Mouse (Mus musculus) midbrain, embryonic 14.5 days (tissue): ENCODE data around the gene Brd7. TPM values are rescaled to one million over a fixed set of nuclear protein-coding genes. Genes with fewer than 3 reads are reported as not detected.

ENCODE experiments used
- ATAC-seq: fragments of 200-750 bp; cut with Nextera tagmentation; 2 replicates; pipeline ENCODE4 v1.8.0; 2017; ENCODE audit warnings: moderate number of reproducible peaks, moderate library complexity; ENCODE audit not compliant: low FRiP score, low TSS enrichment
- DNase-seq: peaks from one replicate; pipeline ENCODE4 v3.0.0-alpha.2; 2015
- H3K27ac ChIP-seq: fragments of 300-500 bp; sonication (generic); replicated peaks from 2 replicates; pipeline ENCODE4 v1.5.1; 2014; ENCODE audit warnings: mild to moderate bottlenecking, low read depth, low read length, moderate library complexity
- H3K27me3 ChIP-seq: fragments of 300-500 bp; sonication (generic); 2 replicates; pipeline ENCODE4 v1.6.1; 2014; ENCODE audit warnings: low read length, control low read depth, mixed read lengths; ENCODE audit not compliant: control insufficient read depth, insufficient read depth
- H3K36me3 ChIP-seq: fragments of 300-500 bp; sonication (generic); 2 replicates; pipeline ENCODE4 v1.6.1; 2014; ENCODE audit warnings: low read length, control low read depth; ENCODE audit not compliant: control insufficient read depth, insufficient read depth
- H3K4me1 ChIP-seq: fragments of 300-500 bp; sonication (generic); 2 replicates; pipeline ENCODE4 v1.6.1; 2014; ENCODE audit warnings: mild to moderate bottlenecking, antibody characterized with exemption, low read length, control low read depth; ENCODE audit not compliant: control insufficient read depth, insufficient read depth
- H3K4me2 ChIP-seq: fragments of 300-500 bp; sonication (generic); 2 replicates; pipeline ENCODE4 v1.6.1; 2014; ENCODE audit warnings: mild to moderate bottlenecking, low read length, moderate library complexity
- H3K4me3 ChIP-seq: fragments of 300-500 bp; sonication (generic); replicated peaks from 2 replicates; pipeline ENCODE4 v1.5.1; 2014; ENCODE audit warnings: low read depth, low read length
- H3K9ac ChIP-seq: fragments of 300-500 bp; sonication (generic); replicated peaks from 2 replicates; pipeline ENCODE4 v1.6.1; 2014; ENCODE audit warnings: mild to moderate bottlenecking, low read length, moderate library complexity
- H3K9me3 ChIP-seq: fragments of 300-500 bp; sonication (generic); 2 replicates; pipeline ENCODE4 v1.6.1; 2016; ENCODE audit warnings: low read length, control low read depth, mixed read lengths; ENCODE audit not compliant: control insufficient read depth
- WGBS: fragments of 180-500 bp; shearing (Covaris S2); extraction: QIAGEN DNeasy Blood & Tissue Kit; methylation state at CpG from one replicate; pipeline ENCODE4 v1.1.7; 2014; 5-methylcytosine and 5-hydroxymethylcytosine counted together
- polyA plus RNA-seq: library from polyadenylated mRNA; unstranded; fragments of >200 nt; fragmentation: Nextera tagmentation; extraction: Ambion mirVana; gene quantifications from 2 replicates; pipeline ENCODE4 v1.2.1, GENCODE M21; 2014

The Brd7 gene
- polyA plus RNA-seq, 1 experiment from 2014 or later = 82.5 TPM

DNA sequence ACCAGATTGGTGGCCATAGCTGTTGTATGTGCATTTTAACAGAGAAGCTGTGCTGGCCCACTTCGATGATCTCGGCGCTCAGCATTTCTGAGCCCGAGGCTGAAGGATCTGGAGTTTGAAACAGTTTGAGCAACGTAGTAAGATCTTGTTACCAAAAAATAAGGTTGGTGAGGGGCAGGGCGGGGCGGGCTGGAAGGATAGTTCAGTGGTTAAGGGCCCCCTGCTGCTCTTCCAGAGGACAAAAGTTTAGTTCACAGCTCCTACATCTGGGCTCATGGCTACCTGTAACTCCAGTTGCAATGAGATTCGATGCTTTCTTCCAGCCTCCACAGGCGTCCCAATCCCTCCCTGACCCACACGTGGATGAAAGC is 63.3 kb downstream of the Brd7 start:
- no peaks in the 10 kb centered on the region for H3K9me3 ChIP-seq
- no peak overlapping the region for H3K9ac ChIP-seq
- DNase-seq = no peak
- no peaks in the 10 kb centered on the region for H3K27me3 ChIP-seq
- no peaks in the 10 kb centered on the region for H3K36me3 ChIP-seq
- H3K4me3 ChIP-seq = no peak overlapping the region
- H3K4me1 ChIP-seq = peaks cover 5% of the 10 kb centered on the region; the same call in 1 of the 2 replicates
- H3K27ac ChIP-seq = no peak overlapping the region
- ATAC-seq = no peak
- WGBS = 89% methylated on average over 10 of the region's 10 CpGs
- H3K4me2 ChIP-seq = no peak overlapping the region

DNA sequence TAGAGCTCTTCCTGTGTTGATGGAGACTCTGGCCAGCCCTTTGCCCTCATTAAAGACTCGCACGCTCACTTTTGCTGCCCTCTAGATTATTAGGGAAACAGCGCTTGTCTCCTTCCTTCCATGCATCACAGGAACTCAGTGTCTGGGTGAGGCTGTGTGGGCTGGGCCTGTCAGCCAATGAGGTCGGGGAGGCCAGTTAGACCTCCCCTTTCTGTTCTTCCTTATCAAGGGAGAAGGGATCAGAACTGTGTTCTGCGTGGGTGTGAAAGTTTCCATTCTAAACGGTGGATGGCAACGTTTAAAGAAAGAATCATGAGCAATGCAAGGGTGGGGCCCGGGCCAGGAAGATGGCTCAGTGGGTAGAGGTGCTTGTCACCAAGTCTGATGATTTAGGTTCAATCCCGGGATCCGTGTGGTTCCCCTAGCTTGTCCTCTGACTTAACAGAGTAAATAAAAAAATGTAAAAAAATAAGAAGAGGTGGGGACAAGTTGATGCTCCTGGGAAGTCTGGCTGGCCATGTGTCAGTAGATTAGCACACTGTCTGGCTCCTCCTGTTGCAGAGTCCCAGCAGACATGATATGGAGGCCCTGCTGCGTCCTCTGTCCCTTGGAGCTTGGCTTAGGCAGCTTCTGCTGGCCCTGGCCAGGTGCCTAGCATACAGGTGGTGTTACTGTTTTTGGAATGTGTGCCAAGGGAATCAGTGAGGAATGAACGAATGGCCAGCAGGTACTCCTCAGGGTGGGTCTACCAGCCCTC is 63.8 kb downstream of the Brd7 start:
- Histone ChIP-seq H3K9ac (no peak overlapping the region), H3K27me3 (no peaks in the 10 kb centered on the region), H3K36me3 (no peaks in the 10 kb centered on the region), H3K4me3 (no peak overlapping the region), H3K4me1 (peaks cover 5% of the 10 kb centered on the region; the same call in 1 of the 2 replicates), H3K4me2 (no peak overlapping the region), H3K9me3 (no peaks in the 10 kb centered on the region), H3K27ac (no peak overlapping the region)
- ATAC-seq (no peak), DNase-seq (no peak)
- 73% methylated on average over 12 of the region's 12 CpGs for WGBS

DNA sequence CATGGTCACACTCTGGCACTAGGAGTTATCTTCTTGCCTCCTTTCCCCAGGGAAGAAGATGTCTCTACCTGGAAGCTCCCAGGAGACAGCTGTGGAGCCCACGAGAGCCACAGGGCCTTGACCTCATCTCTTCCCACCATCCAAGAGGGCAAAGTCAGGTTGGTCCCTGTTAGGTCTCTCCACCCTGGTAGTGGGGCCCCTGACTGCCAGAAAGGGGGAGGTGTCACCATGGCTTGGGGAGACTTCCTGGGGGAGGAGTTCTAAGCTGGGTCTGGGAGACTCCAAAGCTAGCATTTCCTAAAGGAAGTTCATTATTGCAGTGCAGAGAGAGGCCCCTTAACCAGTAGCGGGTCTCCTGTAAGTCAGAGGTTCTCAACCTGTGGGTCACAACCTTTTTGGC is 67.0 kb downstream of the Brd7 start:
- H3K4me1 ChIP-seq = no peaks in the 10 kb centered on the region
- H3K4me3 ChIP-seq = no peak overlapping the region
- ATAC-seq (no peak), DNase-seq (no peak)
- 93% methylated on average over 2 of the region's 2 CpGs for WGBS
- no peaks in the 10 kb centered on the region for H3K27me3 ChIP-seq
- no peak overlapping the region for H3K9ac ChIP-seq
- no peaks in the 10 kb centered on the region for H3K36me3 ChIP-seq
- no peaks in the 10 kb centered on the region for H3K9me3 ChIP-seq
- no peak overlapping the region for H3K4me2 ChIP-seq
- no peak overlapping the region for H3K27ac ChIP-seq

DNA sequence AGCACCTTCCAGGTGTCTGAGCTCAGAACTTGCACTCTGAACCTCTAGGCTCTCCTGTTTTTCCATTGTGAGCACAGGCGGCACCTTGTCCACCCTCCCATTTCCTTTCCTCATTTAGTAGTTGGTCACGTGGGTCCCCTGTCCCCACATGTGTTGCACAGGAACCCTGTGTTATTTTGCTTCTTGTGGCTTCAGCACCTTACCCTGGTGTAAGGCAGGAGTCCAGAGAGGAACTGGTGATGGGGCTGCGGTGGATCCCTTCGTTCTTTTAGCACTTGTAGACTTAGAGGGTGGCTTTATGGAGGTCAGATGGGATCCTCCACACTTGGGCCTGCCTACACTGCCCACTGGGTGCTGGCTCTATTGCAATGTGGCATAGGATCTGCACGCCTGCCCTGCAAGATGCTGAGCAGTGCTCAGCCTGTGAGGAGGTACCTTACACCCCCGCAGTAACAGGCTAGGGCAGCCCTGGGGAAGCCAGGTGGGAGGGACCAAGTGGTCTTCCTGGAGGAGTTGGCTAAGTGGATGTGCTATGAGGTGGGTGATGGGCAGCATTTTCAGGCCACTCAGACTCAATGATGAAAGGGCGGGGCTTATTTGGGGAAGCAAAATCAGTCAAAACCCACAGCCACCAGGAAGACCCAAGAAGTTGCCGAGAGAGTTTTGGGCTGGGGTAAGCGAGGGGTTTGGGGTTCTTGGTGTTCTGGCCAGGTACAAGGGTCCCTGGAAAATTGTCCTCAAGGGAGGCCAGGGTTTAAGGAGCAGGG is 68.2 kb downstream of the Brd7 start:
- DNase-seq = no peak
- WGBS = 92% methylated on average over 9 of the region's 9 CpGs
- H3K27me3 ChIP-seq = no peaks in the 10 kb centered on the region
- H3K4me3 ChIP-seq = no peak overlapping the region
- H3K36me3 ChIP-seq = no peaks in the 10 kb centered on the region
- no peaks in the 10 kb centered on the region for H3K4me1 ChIP-seq
- H3K4me2 ChIP-seq = no peak overlapping the region
- ATAC-seq = no peak
- H3K9ac ChIP-seq = no peak overlapping the region
- H3K9me3 ChIP-seq = no peaks in the 10 kb centered on the region
- H3K27ac ChIP-seq = no peak overlapping the region

DNA sequence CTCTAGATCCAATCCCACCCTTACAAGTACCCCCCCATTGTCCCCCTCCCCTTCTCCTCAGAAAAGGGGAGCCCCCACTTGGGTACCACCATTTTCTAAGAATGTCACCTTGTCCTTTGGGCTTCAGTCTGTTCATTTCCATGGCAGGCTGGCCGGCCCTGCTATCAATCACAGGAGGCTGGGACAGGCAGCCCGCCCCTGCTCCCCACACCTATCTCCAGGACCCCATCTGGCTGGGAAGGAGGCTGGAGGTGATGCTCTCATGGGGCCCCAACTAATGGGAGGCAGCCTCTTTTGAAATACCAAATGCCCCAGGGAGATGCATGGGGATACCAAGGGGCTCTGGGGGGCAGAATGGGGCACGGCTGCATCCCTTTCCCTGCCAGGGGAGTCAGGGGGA is 69.1 kb downstream of the Brd7 start:
- H3K27ac ChIP-seq = no peak overlapping the region
- H3K4me1 ChIP-seq = no peaks in the 10 kb centered on the region
- H3K9ac ChIP-seq = no peak overlapping the region
- ATAC-seq (no peak), DNase-seq (no peak)
- H3K27me3 ChIP-seq = no peaks in the 10 kb centered on the region
- no peak overlapping the region for H3K4me3 ChIP-seq
- H3K36me3 ChIP-seq = no peaks in the 10 kb centered on the region
- H3K9me3 ChIP-seq = no peaks in the 10 kb centered on the region
- WGBS = 86% methylated on average over 3 of the region's 3 CpGs
- no peak overlapping the region for H3K4me2 ChIP-seq

DNA sequence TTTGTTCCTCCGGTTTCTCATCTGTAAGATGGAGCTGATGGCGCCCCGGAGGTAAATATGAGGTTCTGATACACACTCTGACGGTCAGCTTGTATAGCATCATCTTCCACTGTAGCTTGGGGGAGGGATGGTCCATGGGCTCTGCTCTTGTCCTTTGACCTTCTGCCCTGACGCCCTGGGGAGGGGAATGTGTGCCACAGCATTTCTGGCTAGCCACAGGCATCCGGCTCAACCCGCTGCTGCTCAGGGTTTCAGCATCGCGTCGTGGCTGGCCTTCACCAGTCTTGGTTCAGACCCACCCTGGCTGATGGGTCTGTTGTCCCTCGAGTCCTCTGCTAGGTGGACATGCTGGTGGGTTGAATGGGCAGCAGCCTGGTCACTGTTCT is 70.7 kb downstream of the Brd7 start:
- no peaks in the 10 kb centered on the region for H3K9me3 ChIP-seq
- no peaks in the 10 kb centered on the region for H3K4me1 ChIP-seq
- H3K36me3 ChIP-seq = no peaks in the 10 kb centered on the region
- ATAC-seq (no peak), DNase-seq (no peak)
- H3K27me3 ChIP-seq = no peaks in the 10 kb centered on the region
- H3K9ac ChIP-seq = no peak overlapping the region
- H3K4me3 ChIP-seq = no peak overlapping the region
- 92% methylated on average over 11 of the region's 11 CpGs for WGBS
- H3K27ac ChIP-seq = no peak overlapping the region
- H3K4me2 ChIP-seq = no peak overlapping the region

DNA sequence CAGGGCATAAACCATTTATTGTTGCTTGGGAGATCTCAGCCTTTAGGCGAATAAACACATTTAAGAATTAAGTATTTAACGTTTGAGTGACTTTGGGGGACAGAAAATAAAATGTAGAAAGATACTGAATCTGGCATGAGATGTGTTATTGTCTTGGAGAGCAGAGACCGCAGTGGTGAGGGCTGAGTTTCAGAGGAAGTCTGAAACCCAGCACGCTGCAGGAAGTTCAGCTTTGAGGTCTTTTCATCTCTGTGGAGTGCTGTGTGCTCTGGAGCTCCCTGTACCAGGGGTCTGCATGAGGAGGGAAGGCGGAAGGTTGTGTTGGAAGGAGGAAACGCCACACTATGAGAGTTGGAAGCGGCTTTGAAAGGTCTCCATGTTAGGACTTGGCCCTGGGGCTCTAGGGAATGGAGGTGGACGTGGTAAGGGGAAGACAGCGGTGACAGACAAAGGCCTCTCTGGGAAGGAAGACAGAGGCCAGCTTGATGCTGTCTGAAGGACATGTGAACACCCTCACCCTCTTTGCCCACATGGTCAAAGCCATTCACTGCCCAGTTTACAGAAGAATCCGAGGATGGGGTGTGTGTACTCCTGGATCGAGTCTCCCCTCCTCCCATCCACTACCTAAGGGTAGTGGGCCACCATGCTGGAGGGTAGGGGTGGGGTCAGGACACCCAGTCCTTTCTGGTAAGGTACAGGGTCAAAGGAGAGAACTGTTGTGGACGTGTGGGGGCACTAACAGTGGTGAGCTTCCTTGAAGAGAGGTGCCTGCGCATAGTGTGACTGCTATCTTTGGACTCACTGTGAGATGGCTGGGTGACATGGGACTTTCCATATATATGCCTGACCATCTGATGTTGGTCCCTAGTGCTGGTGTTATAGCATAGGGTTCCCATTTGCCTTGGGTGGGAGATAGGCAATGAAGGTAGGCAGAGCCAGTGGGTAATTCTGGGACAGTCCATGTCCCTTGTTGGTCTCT is 71.4 kb downstream of the Brd7 start:
- no peak for ATAC-seq
- Histone ChIP-seq H3K4me3 (no peak overlapping the region), H3K9ac (no peak overlapping the region), H3K9me3 (no peaks in the 10 kb centered on the region), H3K27ac (no peak overlapping the region), H3K36me3 (no peaks in the 10 kb centered on the region), H3K27me3 (no peaks in the 10 kb centered on the region), H3K4me2 (no peak overlapping the region), H3K4me1 (no peaks in the 10 kb centered on the region)
- no peak for DNase-seq
- 90% methylated on average over 13 of the region's 13 CpGs for WGBS

DNA sequence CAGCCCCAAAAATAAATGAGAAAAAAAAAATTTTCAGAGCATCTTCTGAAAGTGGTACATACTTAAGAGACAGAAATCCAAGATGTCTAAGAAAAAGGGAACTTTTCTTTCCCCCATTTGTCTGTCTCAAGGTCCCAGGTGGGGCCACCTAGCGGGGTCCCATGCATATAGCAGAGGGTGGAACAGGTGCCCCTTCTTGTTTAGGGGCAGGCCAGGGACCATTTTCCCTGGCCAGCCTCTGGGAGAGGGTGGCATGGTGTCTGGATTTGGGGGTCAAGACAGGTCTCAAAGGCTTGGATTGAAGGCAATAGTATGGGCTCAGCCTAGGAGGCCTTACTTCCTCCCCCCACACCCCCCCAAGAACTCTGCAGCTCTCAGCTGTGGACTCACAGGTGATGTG is 72.1 kb downstream of the Brd7 start:
- no peak for DNase-seq
- H3K9ac ChIP-seq = no peak overlapping the region
- H3K27me3 ChIP-seq = no peaks in the 10 kb centered on the region
- H3K36me3 ChIP-seq = no peaks in the 10 kb centered on the region
- no peaks in the 10 kb centered on the region for H3K4me1 ChIP-seq
- no peak overlapping the region for H3K27ac ChIP-seq
- H3K4me2 ChIP-seq = no peak overlapping the region
- no peaks in the 10 kb centered on the region for H3K9me3 ChIP-seq
- no peak overlapping the region for H3K4me3 ChIP-seq
- WGBS = 64% methylated on average over 1 of the region's 1 CpGs
- ATAC-seq = no peak
